Mouse (Mus musculus): ENCODE measurements around the gene Lfng.

The Lfng gene

DNA sequence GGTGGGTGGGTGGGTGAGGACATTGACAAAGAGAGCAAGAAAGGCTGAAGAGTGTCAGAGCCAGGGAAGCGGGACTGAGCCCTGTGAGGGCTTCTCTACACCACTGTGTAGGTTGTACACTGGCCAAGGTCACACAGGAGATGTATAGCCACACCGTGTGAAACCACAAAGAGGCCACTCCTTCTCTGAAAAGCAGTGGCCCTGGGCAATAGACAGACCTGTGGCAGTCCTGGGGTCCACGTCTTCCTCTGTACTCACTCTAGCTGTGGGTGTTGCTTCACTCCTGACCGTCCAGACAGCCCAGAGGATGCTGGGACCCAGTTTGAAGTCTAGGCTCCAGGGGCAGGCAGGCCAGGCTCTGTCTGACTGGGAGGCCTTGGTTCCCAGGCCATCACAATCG lies 12.3 kb upstream of the Lfng start:
- no peak for DNase-seq (ENCODE audit: low spot score)

DNA sequence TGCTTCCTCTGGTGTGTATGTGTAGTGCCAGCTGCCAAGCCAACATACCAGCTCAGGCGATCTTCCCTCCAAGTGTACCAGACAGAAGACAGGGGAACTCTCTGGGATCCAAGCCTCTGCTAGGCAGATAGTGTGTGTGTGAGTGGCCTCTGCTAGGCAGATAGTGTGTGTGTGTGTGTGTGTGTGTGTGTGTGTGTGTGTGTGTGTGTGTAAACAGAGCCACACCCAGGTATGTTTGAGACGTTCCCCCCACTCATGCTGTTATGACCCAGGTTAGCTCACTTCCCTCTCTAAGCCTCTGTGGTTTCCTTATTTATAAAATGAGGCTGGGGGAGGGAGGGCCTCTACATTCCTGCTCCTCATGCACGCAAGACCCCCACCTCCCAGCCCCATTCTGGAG lies 10.7 kb upstream of the Lfng start:
- DNase-seq (ENCODE audit: low spot score): no peak

DNA sequence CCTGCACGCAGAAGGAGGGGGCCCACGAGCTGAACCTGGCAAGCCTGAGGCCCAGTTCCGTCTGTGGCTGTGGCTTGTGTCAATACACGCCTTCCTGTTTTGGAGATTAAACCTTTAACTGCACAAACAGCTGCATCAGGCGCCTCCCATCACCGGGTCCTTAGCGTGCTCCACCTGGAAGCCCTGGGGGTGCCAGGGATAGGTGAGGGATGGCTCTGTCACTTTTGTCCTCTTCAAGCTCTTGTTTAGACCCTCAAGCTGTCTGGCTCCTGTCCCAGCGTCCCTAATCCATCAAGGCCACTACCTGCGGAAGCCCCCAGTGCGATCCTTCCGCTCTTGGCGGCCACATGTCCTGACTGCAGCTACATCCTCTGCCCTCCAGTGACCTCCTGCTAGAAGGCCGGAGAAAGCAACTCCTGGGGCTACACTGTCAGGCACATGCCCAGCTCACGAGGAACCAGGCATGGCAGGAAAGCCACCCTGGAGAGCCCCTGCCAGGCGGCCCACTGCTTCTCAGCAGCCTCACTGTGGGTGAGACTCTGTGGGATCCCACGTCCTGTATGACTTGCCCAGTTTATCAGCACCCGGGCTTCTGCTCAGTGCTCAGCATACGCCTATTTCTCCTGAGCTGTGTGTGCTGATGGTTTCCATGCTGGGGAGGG lies 10.1 kb upstream of the Lfng start:
- DNase-seq (ENCODE audit: low spot score): no peak

DNA sequence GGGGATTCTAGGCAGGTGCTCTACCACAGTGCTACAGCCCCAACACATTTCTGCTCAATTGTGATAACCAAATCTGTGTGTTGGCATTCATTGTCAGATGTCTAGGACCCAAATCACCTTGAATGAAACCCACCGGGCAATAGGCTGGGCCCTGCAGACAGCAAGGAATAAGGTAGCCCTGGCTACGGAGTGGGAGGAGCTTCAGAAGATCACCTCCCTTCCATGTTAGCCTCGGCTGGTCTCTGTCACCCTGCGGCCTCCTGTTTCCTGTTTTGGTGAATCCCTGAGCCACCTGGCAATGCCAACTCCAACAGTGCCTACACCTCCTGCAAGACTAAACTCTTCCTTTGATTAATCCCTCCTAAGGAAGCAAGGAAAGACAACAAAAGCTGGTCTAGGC lies 9.3 kb upstream of the Lfng start:
- DNase-seq (ENCODE audit: low spot score): no peak

DNA sequence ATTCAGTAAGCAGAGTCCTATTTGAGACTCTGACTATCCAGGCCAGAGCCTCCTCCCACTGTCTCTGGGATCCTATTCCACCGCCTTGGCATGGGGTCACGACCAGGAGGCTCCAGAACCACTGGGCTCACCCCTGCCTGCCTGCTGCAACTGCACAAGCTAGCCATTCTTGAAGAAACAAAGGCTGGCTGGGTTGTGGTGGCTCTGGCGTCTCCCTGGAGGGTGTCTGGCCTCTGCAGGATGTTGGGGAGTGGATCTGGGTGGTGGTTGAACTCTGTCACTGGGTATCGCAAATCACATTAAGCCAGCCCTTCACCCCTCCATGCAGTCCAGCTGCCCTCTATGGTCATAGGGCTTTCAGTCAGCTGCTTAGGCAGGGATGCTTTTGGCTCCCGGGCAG lies 7.2 kb upstream of the Lfng start:
- DNase-seq (ENCODE audit: low spot score): no peak

DNA sequence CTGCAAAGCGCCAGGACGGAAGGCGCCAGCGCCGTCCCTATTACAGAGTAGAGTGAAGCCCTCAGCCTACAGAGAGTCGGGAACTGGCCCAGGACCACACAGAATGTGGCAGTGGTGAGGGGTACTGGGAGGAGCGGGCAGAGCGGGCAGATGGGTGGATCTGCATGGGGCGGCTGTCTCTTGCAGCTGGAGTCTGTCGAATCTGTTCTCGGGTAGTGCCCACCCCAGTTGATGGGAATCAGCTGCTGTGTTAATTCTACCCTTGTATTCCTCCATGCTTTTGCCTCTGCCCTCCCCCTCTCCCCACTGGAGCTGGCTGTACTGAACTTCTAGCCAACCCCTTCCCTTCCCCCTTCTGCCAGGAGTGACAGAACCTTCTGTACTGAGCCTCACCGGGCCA lies 5.4 kb upstream of the Lfng start:
- no peak for DNase-seq (ENCODE audit: low spot score)

DNA sequence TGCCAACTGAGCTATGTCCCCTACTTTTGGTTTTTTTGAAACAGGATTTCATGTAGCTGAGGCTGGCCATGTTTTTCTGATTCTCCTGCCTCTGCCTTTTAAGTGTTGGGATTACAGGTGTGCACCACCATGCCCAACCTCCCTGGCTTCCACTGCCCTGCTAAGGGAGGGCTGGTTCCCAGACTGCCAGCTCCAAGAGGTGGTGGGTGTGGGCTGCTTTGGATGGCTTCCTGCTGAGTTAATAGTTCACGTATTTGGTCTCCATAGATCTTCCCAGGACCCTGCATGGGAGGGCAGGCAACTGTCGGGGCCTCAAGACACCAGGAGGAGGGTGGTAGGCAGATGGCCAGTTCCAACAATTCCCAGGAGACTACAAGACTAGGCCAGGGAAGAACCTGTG lies 4.6 kb upstream of the Lfng start:
- DNase-seq (ENCODE audit: low spot score): no peak

DNA sequence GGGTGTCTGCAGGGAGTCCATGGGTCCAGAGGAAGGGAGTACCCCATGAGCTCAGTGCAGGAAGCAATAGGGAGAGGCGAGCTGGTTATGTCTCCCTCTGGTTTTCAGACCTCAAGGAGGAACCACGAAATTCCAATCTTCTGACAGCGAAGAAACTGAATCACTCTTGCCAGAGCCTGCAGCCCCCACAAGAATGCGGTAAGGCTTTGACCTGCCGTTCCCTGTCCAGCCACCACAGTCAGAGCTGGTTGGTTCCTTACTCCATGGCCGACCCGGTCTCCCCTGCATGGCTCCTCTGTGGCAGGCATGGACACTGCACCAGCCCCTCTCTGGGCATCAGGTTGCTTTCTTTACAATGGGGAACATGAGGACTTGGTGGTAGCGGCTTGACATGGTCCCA lies 2.7 kb upstream of the Lfng start:
- no peak for DNase-seq (ENCODE audit: low spot score)

DNA sequence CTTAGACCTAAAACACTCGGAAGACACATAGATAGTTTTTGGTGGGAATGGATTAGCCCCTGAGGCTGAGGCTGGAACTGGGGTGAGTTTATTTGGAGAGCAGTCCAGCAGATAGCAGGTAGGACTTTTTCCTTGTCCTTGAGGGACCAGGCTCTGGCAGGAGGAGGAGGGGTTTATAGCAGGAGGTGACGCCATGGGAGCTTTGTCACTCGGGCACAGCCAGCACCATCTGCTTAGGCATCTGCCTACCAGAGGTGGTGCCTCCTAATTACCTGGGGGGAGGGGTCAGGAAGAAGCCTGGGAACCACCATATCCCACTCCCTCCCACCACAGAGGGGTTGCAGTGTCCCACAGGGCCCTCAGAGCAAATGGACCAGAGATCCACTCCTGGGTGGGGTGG lies 1.9 kb upstream of the Lfng start:
- no peak for DNase-seq (ENCODE audit: low spot score)

DNA sequence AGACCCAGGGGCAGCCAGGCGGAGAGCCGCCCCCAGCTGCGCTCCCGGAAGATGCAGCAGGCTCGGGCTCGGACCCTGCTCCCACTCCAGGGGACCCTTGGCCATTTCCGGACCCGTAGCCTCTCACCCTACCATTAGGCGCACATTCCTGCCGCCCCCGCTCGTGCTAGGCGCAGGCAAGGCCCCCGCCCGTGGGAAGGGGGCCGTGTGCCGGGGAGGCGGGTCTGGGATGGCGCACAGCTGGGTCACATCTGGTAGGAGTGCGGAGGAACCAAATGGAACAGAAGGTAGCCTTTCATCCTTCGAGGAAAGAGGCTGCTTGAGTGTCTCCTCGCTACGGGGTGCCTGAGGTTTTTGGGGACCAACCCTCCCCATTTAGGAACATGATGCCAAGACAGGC lies 734 bp upstream of the Lfng start:
- no peak for DNase-seq (ENCODE audit: low spot score)

DNA sequence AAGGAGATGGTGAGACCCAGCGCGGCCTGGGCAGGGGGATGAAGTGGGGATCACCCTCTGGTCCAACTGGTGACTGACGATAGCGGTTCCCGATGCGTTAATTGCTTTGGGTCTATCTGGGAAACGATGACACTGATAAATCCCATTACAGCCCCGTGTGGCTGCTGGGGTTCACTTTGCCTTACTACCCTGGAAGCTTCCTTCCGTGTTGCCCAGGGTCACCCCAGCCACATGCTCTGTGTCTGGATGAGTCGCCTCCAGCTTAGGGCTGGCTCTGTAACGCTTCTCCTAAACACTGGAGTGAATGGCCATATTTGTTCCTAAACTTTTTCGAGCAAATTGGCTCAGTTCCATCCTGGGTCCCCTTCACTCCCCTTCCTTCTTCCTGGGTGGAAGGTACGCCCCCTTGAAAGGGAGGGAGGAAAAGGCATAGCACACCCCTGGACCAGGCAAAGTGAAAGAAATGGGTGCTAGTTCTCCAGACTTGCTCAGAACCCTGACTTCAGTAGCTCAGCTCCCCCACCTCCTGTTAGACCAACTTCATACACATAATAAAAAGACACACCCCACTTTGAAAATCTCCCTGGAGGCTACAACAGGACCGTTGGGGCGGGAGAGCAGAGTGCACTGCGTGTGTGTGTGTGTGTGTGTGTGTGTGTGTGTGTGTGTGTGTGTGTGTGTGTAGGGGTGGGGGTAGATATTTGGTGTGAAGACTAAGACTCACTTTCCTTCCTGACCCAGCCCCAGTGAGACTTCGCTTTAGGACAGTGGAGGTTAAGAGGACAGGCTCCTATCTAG lies 915 bp downstream of the Lfng start:
- DNase-seq (ENCODE audit: low spot score): no peak

DNA sequence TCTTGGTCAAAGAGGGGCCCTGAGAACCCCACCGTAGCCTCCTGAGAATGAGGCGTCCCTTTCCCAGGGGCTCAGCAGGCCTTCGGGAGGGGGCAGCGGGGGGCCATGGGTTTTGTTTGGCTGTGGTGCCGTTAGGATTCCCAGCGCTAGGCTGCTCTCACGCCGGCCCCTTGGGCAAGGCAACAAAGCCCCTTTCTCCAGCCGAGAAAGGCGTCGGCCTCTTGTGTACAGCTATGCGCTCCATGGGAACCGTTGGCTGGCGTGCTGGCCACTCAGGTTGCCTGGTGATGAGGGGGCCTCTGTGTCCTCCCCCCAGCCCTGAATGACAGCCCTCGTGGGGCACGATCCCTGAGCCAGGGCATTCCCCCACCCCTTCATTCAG lies 1.5 kb downstream of the Lfng start:
- DNase-seq (ENCODE audit: low spot score): no peak

DNA sequence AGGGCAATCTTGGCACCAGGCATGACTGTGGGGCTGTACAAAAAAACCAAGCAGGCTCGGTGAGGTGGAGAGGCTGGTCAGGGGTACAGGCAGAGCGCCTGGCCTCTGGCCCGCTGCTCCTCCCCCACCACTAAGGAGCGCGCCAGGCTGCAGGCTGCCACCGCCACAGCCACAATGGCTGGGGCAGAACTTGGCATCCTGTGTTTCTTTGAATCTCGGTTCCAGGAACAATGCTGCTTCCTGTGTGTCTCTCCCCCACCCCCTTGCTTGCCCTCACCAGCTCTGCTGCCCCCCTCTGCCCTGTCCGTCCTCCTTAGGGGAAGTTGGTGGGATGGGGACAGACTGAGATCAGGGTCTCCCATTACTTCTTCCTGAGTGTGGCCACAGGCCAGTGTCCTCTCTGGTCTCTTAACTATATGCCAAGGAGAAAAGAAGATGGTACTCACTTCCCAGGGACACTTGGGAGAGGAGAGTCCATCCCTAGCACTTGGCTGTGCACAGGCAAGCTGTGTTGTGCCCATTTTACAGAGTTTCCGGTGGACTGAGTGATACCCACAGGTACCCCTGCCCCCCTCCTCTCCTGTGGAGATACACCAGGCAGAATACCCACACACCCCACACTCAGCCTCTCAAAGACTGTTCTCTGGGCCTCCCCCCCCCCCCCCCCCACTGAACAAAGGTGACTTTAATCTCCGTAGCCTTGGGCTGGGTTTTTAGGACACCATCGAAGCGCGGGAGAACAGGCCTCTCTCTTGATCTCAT lies 2.6 kb downstream of the Lfng start:
- DNase-seq (ENCODE audit: low spot score): no peak

DNA sequence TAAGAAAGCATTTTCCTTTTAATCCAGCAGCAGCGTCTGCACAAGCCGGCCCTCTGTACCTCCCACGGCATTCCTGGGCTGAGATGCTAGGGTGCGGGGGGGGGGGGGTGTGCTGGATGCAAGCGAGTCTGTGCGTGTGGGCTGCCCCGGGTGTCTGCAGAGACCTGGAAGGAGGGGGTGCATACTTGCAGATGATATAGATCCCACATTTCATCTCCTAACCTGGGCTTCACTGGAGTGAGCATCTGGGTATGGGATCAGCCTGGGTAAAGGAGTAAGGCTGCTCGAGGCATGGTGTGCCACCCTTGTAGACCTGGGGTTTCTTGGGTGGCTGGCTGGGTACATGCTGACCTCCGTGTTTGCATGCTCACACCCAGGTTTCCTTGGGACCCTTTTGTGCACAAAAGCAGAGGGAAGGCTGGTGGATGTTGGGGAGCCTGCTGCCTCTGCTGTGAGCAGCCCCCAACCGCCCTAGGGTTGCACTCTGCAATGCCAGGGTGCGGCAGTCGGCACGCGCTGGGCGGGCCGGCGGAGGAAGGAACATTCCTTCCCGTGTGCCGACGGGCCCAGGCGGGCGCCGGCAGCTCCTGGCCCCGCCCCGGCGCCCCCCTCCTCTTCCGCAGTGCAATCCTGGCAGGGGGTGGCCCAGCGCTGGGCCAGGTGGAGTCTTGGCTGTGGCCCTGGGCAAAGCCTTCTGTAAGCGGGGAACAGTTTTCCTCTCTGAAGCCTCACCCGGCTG lies 3.3 kb downstream of the Lfng start:
- DNase-seq (ENCODE audit: low spot score): no peak

DNA sequence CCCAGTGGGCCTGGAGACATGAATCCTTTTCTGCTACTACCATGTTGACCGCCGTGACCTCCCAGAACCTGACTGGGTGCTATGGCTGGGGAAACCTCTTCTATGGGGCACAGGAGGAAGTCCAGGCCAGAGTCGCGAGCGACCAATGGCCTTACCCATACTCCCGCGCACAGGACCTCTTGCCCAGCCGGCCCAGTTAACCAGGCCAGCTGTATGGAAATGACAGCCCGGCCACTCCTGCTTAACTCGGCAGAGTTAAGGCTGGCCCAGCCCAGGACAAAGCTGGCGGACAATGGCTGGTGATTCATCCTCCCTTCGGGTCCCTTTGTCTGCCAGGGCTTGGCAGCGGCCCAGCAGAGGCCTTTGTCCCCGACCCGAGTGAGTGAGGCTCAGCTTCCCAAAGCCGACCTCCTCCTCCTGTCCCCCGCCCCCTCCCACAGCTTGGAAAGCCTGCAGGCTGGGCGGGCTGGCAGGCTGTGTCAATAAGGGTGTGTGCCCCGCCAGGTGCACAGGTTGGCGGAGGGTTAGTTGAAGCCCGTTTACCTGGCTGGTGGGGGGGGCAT lies 4.0 kb downstream of the Lfng start:
- DNase-seq (ENCODE audit: low spot score): peak; percentile 74

DNA sequence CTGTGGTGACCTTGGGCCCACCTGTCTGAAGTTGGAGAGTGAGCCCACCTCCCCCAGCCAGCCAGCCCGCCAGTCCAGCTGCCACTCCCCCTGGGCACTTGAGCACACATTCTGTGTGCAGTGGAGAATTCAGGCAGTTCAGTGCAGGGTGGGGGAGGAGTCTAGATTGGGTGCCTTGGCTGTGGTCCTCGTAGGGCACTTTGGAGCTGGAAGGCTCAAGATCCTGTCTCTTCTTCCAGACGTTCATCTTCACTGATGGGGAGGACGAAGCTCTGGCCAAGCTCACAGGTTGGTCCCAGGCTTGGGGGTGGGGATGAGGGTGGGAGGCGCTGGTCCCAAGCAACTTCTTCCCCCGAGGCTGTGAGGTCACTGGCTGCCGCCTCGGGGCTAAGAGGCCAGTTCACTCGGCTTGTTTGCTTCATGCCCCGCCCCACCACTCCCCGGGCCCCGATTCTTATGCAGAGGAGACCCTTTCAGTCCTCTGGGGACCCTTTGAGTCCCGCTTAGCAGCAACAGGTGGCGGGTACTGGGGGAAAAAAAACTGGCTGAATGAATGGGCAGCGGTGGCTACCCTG lies 4.6 kb downstream of the Lfng start:
- no peak for DNase-seq (ENCODE audit: low spot score)

DNA sequence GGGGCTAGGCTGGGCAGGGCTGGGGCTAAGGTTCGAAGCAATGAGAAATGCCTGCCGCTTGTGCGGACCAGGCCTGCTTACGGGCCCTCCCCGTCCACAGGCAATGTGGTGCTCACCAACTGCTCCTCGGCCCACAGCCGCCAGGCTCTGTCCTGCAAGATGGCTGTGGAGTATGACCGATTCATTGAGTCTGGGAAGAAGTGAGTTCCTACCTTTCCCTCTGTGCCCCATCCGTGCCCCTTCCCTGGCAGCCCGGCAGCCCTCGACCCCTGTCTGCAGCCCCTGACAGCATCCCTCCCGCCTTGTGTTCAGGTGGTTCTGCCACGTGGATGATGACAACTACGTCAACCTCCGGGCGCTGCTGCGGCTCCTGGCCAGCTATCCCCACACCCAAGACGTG lies 5.1 kb downstream of the Lfng start:
- DNase-seq (ENCODE audit: low spot score): no peak

DNA sequence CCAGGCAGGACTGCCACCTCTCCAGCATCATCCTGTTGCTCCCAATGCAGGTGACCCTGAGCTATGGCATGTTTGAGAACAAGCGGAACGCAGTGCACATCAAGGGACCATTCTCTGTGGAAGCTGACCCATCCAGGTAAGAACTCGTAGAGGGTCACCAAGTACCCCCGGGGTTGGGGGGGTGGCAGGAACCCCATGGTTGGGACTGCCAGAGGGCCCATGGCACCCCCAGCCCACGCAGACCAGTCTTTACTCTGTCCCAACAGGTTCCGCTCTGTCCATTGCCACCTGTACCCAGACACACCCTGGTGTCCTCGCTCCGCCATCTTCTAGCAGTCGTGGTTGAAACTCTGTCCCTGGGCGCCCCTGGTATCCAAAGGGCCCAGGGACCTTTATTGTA lies 7.0 kb downstream of the Lfng start:
- DNase-seq (ENCODE audit: low spot score): no peak

DNA sequence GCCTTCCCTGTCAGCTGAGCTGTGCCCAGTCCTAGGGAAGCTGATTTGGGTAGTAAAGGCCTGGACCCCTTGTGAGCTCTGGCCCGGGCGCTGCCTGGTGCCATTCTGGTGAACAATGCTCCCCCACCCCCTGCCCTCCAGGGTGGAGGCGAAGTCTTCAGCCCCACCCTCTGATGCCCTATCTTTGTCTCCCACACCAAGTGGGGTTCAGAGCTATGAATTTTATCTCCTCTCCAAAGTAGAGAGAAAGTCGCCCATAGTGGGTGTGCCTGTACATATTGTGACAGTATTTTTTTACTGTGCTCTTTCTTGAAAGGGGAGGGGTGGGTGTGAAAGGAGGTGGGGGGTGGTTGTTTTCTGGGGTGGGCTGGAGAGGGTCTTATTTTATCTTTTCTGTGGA lies 7.7 kb downstream of the Lfng start:
- DNase-seq (ENCODE audit: low spot score): no peak

DNA sequence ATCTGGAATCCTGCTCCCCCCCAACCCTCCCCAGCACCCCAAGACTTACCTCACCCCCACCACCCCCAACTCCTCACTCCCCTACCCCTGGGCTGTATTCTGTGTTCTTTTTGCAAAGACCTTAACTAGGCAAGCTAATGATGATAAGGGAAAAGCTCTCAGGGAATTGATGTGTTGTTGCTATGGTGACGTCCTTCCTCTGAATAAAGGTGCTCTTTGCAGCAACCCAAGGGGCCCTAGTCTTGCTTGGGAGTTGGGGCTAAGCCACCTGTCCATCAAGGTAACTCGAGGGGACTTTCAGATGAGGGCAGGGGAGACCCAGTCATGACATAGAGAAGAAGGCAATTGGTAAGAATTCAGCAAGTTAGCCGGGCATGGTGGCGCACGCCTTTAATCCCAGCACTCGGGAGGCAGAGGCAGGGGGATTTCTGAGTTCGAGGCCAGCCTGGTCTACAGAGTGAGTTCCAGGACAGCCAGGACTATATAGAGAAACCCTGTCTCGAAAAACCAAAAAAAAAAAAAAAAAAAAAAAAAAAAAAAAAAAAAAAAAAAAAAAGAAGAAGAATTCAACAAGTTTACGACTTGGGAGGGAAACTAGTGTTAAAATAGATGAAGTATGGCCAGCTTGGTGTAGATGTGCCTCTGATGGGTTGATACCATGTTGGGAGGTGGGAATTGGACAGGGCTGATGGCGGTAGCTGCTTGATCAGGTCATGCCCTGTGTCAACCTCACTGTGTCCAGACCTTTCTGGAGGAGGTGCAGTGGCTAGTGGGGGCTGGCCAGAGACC lies 8.4 kb downstream of the Lfng start:
- DNase-seq (ENCODE audit: low spot score): no peak

DNA sequence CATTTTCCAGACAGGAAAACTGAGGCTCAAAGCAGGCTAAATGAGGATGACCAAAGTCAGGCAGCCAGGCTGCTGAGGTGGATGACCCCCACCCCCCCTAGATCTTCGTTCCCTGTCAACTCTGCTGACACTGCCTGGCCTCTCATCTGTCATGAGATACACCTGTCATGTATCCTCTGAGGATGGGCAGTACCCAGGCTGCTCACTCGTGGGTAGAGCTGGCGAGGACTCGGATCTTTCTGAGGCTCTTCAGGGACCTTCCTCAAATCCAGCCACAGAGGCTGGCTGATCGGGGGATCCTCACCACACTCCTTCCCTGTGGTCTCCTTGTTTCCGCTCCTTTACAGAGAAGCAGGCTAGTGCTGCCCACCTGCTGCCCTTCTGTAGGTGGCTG lies 9.0 kb downstream of the Lfng start:
- no peak for DNase-seq (ENCODE audit: low spot score)
